Mouse (Mus musculus) E14TG2a.4 (cell line): ENCODE data around the gene Lrrc15.

Source experiments
- CTCF ChIP-seq: conservative IDR thresholded peaks from 2 replicates; pipeline ENCODE4 v1.5.1; 2014; ENCODE audit warnings: low read length
- NANOG ChIP-seq: IDR thresholded peaks from 2 replicates; pipeline ENCODE4 v1.6.1; 2014; ENCODE audit warnings: borderline replicate concordance, low read length, mixed read lengths
- POU5F1 ChIP-seq: IDR thresholded peaks from 2 replicates; pipeline ENCODE4 v1.6.1; 2014; ENCODE audit warnings: low read length, borderline replicate concordance

- TF ChIP-seq CTCF (peak; percentile 92), NANOG (no peak), POU5F1 (no peak)
Measured at GRCm38 (mm10) chr16:30252003-30252418, 31.0 kb downstream of the Lrrc15 start.
